Mouse (Mus musculus) liver, embryonic 14.5 days (tissue): Measurements from ENCODE around the gene Olig3.

ENCODE experiments used
- CTCF ChIP-seq: IDR thresholded peaks from 2 replicates; pipeline ENCODE4 v1.5.1; 2016; ENCODE audit warnings: antibody characterized with exemption, low read depth, control low read depth
- EP300 ChIP-seq: IDR thresholded peaks from 2 replicates; pipeline ENCODE4 v1.6.1; 2016; ENCODE audit warnings: antibody characterized with exemption, low read depth

DNA sequence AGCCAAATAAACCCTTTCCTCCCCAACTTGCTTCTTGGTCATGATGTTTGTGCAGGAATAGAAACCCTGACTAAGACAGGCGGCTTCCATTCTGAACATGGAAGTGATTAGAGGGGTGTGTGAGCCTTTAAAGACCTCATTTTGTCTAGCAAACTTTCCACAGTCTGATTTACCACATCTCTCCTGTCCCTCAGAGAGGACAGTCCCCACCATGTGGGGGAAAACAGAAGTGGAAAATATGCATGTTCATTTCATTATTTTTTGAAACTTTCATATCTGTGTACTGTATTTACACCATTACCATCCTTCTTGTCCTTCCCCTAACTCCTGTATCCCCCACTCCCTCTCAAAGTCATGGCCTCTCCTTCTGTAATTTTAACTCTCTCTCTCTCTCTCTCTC lies 49.6 kb downstream of the Olig3 start:
- no peak for TF ChIP-seq CTCF
- no peak for TF ChIP-seq EP300
